Comparison of ENCODE assay signal across 7 mouse cellular contexts in the genomic region with DNA sequence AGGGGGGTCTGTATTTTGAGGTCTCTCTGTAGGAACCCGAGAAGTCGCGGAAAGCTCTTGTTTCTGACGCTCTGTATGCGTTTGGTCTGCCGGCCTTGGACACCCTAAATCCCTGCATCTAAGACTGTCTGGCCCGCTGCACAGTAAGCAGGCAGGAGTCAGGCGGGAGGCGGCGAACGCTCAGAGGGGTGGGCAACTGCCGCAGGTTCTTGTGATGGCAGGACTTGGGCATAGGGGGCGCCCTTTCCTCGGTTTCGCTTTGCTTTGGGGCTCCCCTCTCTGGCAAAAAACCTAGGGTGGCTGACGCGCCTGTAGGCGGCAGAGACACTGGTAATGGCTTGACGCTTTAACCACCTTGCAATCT. TPM values are rescaled to one million over a fixed set of nuclear protein-coding genes. Genes with fewer than 3 reads are reported as not detected.
DNase-seq lines count a peak whose midpoint lies in the region; ATAC-seq and TF ChIP-seq lines count a peak whose summit lies in the region.

No protein-coding gene starts in this region.

- H3K36me3 ChIP-seq in heart, embryonic 11.5 days (ENCODE audit: control insufficient read depth, insufficient read depth, low read length), result no peaks in the 10 kb centered on the region
- no peaks in the 10 kb centered on the region for H3K36me3 ChIP-seq in kidney, embryonic 15.5 days
- no peaks in the 10 kb centered on the region for H3K36me3 ChIP-seq in limb, embryonic 13.5 days
- H3K36me3 ChIP-seq in midbrain, embryonic 12.5 days, result no peaks in the 10 kb centered on the region
- H3K36me3 ChIP-seq in splenic B cell, adult 2 months (ENCODE audit: control insufficient read depth, insufficient read depth, low read length, poor library complexity, severe bottlenecking), result no peaks in the 10 kb centered on the region

- H3K4me3 ChIP-seq in embryonic fibroblast, embryonic 13.5 days (ENCODE audit: insufficient read depth, low read length), result peak overlapping the region; percentile 65
- peak overlapping the region; percentile 45 for H3K4me3 ChIP-seq in heart, embryonic 11.5 days (ENCODE audit: low read depth, low read length)
- H3K4me3 ChIP-seq in kidney, embryonic 15.5 days (replicated peaks), result peak overlapping the region; percentile 54
- peak overlapping the region; percentile 49 for H3K4me3 ChIP-seq in limb, embryonic 13.5 days
- peak overlapping the region; percentile 54 for H3K4me3 ChIP-seq in midbrain, embryonic 12.5 days

- 0 out of 2 replicates have a peak, but pooled peaks have one; percentile 23 for ATAC-seq in heart, embryonic 11.5 days (replicated peaks; ENCODE audit: insufficient number of reproducible peaks, low FRiP score, low TSS enrichment)
- peak; percentile 45 for ATAC-seq in kidney, embryonic 15.5 days (replicated peaks; ENCODE audit: low FRiP score)
- ATAC-seq in limb, embryonic 13.5 days (ENCODE audit: low FRiP score, low read depth), result peak; percentile 43; the same call in 1 of the 2 replicates
- peak; percentile 80 for ATAC-seq in midbrain, embryonic 12.5 days (ENCODE audit: low FRiP score, low read depth)

- no peaks in the 10 kb centered on the region for H3K9me3 ChIP-seq in heart, embryonic 11.5 days (replicated peaks; ENCODE audit: control insufficient read depth, low read length)
- no peaks in the 10 kb centered on the region for H3K9me3 ChIP-seq in kidney, embryonic 15.5 days (replicated peaks)
- H3K9me3 ChIP-seq in limb, embryonic 13.5 days, result no peaks in the 10 kb centered on the region
- no peaks in the 10 kb centered on the region for H3K9me3 ChIP-seq in midbrain, embryonic 12.5 days

- H3K4me1 ChIP-seq in embryonic fibroblast, embryonic 13.5 days (ENCODE audit: control insufficient read depth, insufficient read depth, low read length), result no peaks in the 10 kb centered on the region
- no peaks in the 10 kb centered on the region for H3K4me1 ChIP-seq in heart, embryonic 11.5 days (ENCODE audit: control insufficient read depth, insufficient read depth, low read length)
- H3K4me1 ChIP-seq in kidney, embryonic 15.5 days, result peaks cover 14% of the 10 kb centered on the region; the same call in 1 of the 2 replicates
- H3K4me1 ChIP-seq in limb, embryonic 13.5 days, result no peaks in the 10 kb centered on the region
- peaks cover 9% of the 10 kb centered on the region; the same call in 1 of the 2 replicates for H3K4me1 ChIP-seq in midbrain, embryonic 12.5 days

- H3K27me3 ChIP-seq in heart, embryonic 11.5 days (ENCODE audit: control insufficient read depth, insufficient read depth, low read length), result peaks cover 20% of the 10 kb centered on the region
- peaks cover 58% of the 10 kb centered on the region for H3K27me3 ChIP-seq in kidney, embryonic 15.5 days
- H3K27me3 ChIP-seq in limb, embryonic 13.5 days, result peaks cover 73% of the 10 kb centered on the region
- no peaks in the 10 kb centered on the region; the same call in 1 of the 2 replicates for H3K27me3 ChIP-seq in midbrain, embryonic 12.5 days
- H3K27me3 ChIP-seq in splenic B cell, adult 2 months (ENCODE audit: control insufficient read depth, insufficient read depth, low read length, poor library complexity, severe bottlenecking), result no peaks in the 10 kb centered on the region

- H3K4me2 ChIP-seq in heart, embryonic 11.5 days, result peak overlapping the region; percentile 73
- peak overlapping the region; percentile 77 for H3K4me2 ChIP-seq in kidney, embryonic 15.5 days
- peak overlapping the region; percentile 72 for H3K4me2 ChIP-seq in limb, embryonic 13.5 days (replicated peaks)
- peak overlapping the region; percentile 61 for H3K4me2 ChIP-seq in midbrain, embryonic 12.5 days (replicated peaks)

- 0 out of 2 replicates have a peak, but pooled peaks have one; percentile 23 for TF ChIP-seq CTCF in embryonic fibroblast, embryonic 13.5 days (IDR thresholded peaks at IDR 0.05; ENCODE audit: borderline replicate concordance, insufficient read depth, low read length)

- DNase-seq in c-Kit-positive CD71-positive TER-119-negative erythroid progenitor cells, embryonic 14.5 days (ENCODE audit: low read depth), result peak; percentile 2
- DNase-seq in splenic B cell, adult 2 months (ENCODE audit: low read depth, low spot score), result peak; percentile 5

- H3K9ac ChIP-seq in heart, embryonic 11.5 days (ENCODE audit: low read depth, low read length), result peak overlapping the region; percentile 58
- peak overlapping the region; percentile 58 for H3K9ac ChIP-seq in kidney, embryonic 15.5 days
- H3K9ac ChIP-seq in limb, embryonic 13.5 days, result peak overlapping the region; percentile 45; the same call in 1 of the 2 replicates
- peak overlapping the region; percentile 60; the same call in 1 of the 2 replicates for H3K9ac ChIP-seq in midbrain, embryonic 12.5 days (replicated peaks)

- no peak overlapping the region for H3K27ac ChIP-seq in embryonic fibroblast, embryonic 13.5 days (ENCODE audit: insufficient read depth, low read length)
- no peak overlapping the region for H3K27ac ChIP-seq in heart, embryonic 11.5 days (ENCODE audit: low read depth, low read length)
- no peak overlapping the region for H3K27ac ChIP-seq in kidney, embryonic 15.5 days
- no peak overlapping the region for H3K27ac ChIP-seq in limb, embryonic 13.5 days
- peak overlapping the region; percentile 86 for H3K27ac ChIP-seq in midbrain, embryonic 12.5 days (replicated peaks)

- TF ChIP-seq POLR2A in embryonic fibroblast, embryonic 13.5 days (IDR thresholded peaks at IDR 0.05; ENCODE audit: low read depth, low read length), result no peak

- WGBS in heart, embryonic 11.5 days (ENCODE audit: insufficient replicate concordance), result 19% methylated on average over 19 of the region's 19 CpGs
- 21% methylated on average over 19 of the region's 19 CpGs for WGBS in kidney, embryonic 15.5 days
- WGBS in limb, embryonic 13.5 days, result 14% methylated on average over 17 of the region's 19 CpGs
- 19% methylated on average over 19 of the region's 19 CpGs for WGBS in midbrain, embryonic 12.5 days

RNA-seq across cellular contexts. Expression of gene Mamld1, which starts 2.0 kb away (rescaled TPM):
- polyA plus RNA-seq in embryonic fibroblast, embryonic 13.5 days (2011; ENCODE audit: insufficient read length, low read depth, missing spikeins), result 6.0 and 7.7 TPM in 2 replicates
- 3.5 and 4.3 TPM in 2 replicates for polyA plus RNA-seq in heart, embryonic 11.5 days (2014; fragmentation: Nextera tagmentation; extraction: Ambion mirVana)
- 2.1 and 2.8 TPM in 2 replicates for polyA plus RNA-seq in kidney, embryonic 15.5 days (2015; fragmentation: Nextera tagmentation; extraction: Ambion mirVana)
- 1.2 and 2.0 TPM in 2 replicates for polyA plus RNA-seq in limb, embryonic 13.5 days (2015; fragmentation: Nextera tagmentation; extraction: Ambion mirVana)
- 5.1 and 5.9 TPM in 2 replicates for polyA plus RNA-seq in midbrain, embryonic 12.5 days (2016; fragmentation: Nextera tagmentation; extraction: Ambion mirVana)

Comparison
In these comparisons a context has a peak if more than half of its experiments do, and no peak if none do; other contexts are left out.
1. ATAC-seq: peak in every context shown above with its lines; median percentile 80 in midbrain, embryonic 12.5 days; 45 in kidney, embryonic 15.5 days; 43 in limb, embryonic 13.5 days; 23 in heart, embryonic 11.5 days.